Mouse (Mus musculus) midbrain, embryonic 11.5 days (tissue): ENCODE results near the gene Ppip5k2. TPM values are rescaled to one million over a fixed set of nuclear protein-coding genes. Genes with fewer than 3 reads are reported as not detected.
A peak's percentile ranks its signal among the peaks of the same experiment; 100 is the strongest.
"Not testable (repeated sequence)": the region's sequence is repeated elsewhere in the genome, so short reads cannot be mapped to it uniquely, and the experiment has no call there.

Experiments used
- ATAC-seq: fragments of 200-750 bp; cut with Nextera tagmentation; 2 replicates; pipeline ENCODE4 v1.8.0; 2017; ENCODE audit warnings: moderate TSS enrichment, moderate library complexity; ENCODE audit not compliant: low FRiP score
- DNase-seq: peaks from one replicate; pipeline ENCODE4 v3.0.0; 2015; ENCODE audit warnings: low spot score; ENCODE audit errors: missing footprints
- H3K27ac ChIP-seq: fragments of 300-500 bp; sonication (generic); 2 replicates; pipeline ENCODE4 v1.5.1; 2014; ENCODE audit warnings: low read depth, low read length
- H3K27me3 ChIP-seq: fragments of 300-500 bp; sonication (generic); 2 replicates; pipeline ENCODE4 v1.6.1; 2014; ENCODE audit warnings: mild to moderate bottlenecking, low read length, moderate library complexity, mixed read lengths; ENCODE audit not compliant: control insufficient read depth, insufficient read depth
- H3K36me3 ChIP-seq: fragments of 300-500 bp; sonication (generic); 2 replicates; pipeline ENCODE4 v1.6.1; 2014; ENCODE audit warnings: mild to moderate bottlenecking, low read length, moderate library complexity, mixed read lengths; ENCODE audit not compliant: control insufficient read depth, insufficient read depth
- H3K4me1 ChIP-seq: fragments of 300-500 bp; sonication (generic); 2 replicates; pipeline ENCODE4 v1.6.1; 2014; ENCODE audit warnings: low read length; ENCODE audit not compliant: control insufficient read depth, insufficient read depth
- H3K4me2 ChIP-seq: fragments of 300-500 bp; sonication (generic); 2 replicates; pipeline ENCODE4 v1.6.1; 2014; ENCODE audit warnings: mild to moderate bottlenecking, moderate library complexity
- H3K4me3 ChIP-seq: fragments of 300-500 bp; sonication (generic); 2 replicates; pipeline ENCODE4 v1.5.1; 2014; ENCODE audit warnings: low read depth, low read length
- H3K9ac ChIP-seq: fragments of 300-500 bp; sonication (generic); 2 replicates; pipeline ENCODE4 v1.6.1; 2014; ENCODE audit warnings: low read length
- H3K9me3 ChIP-seq: fragments of 300-500 bp; sonication (generic); 2 replicates; pipeline ENCODE4 v1.6.1; 2016; ENCODE audit warnings: low read length; ENCODE audit not compliant: control insufficient read depth
- WGBS: fragments of 180-500 bp; shearing (Covaris S2); extraction: QIAGEN DNeasy Blood & Tissue Kit; methylation state at CpG from one replicate; pipeline ENCODE4 v1.1.7; 2014; 5-methylcytosine and 5-hydroxymethylcytosine counted together
- polyA plus RNA-seq: library from polyadenylated mRNA; unstranded; fragments of >200 nt; fragmentation: Nextera tagmentation; extraction: Ambion mirVana; gene quantifications from 2 replicates; pipeline ENCODE4 v1.2.1, GENCODE M21; 2014

Gene Ppip5k2
- polyA plus RNA-seq, 1 experiment from 2014 or later, result 43.6 TPM

DNA sequence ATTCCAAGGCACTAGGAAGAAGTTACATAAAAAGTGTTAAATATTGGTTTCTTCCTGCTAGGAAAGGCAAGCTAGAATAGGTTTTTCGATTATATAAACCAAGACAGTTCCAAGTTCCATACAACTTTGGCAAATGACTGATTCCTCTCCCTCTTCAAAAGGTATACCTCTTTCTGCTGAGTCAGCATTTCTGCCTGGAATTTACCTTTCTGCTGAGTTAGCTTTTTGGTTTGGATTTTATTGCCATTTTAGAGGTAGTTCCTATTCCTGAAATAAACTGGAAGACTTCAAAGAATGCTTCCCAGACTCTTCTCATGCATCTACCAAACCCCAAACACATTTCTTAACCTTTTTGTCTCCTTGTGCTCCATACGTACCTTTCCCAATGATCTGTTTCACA lies 2.1 kb downstream of the Ppip5k2 start:
- no peak overlapping the region for H3K4me3 ChIP-seq
- DNase-seq, result no peak
- no peaks in the 10 kb centered on the region for H3K9me3 ChIP-seq
- WGBS, result 89% methylated on average over 2 of the region's 2 CpGs
- H3K4me1 ChIP-seq, result peaks cover 2% of the 10 kb centered on the region; the same call in 1 of the 2 replicates
- no peak overlapping the region for H3K27ac ChIP-seq
- no peak for ATAC-seq
- H3K36me3 ChIP-seq, result no peaks in the 10 kb centered on the region
- 0 out of 2 replicates have a peak, but pooled peaks cover 2% of the 10 kb centered on the region for H3K27me3 ChIP-seq
- no peak overlapping the region for H3K4me2 ChIP-seq
- H3K9ac ChIP-seq, result no peak overlapping the region

- not testable (repeated sequence) for H3K9ac ChIP-seq, DNase-seq, H3K27me3 ChIP-seq, H3K36me3 ChIP-seq, ATAC-seq, H3K4me3 ChIP-seq, H3K27ac ChIP-seq, H3K4me1 ChIP-seq, H3K4me2 ChIP-seq, H3K9me3 ChIP-seq
- 84% methylated on average over 4 of the region's 4 CpGs for WGBS
Measured at GRCm38 (mm10) chr1:97765712-97766111, 4.5 kb downstream of the Ppip5k2 start.

DNA sequence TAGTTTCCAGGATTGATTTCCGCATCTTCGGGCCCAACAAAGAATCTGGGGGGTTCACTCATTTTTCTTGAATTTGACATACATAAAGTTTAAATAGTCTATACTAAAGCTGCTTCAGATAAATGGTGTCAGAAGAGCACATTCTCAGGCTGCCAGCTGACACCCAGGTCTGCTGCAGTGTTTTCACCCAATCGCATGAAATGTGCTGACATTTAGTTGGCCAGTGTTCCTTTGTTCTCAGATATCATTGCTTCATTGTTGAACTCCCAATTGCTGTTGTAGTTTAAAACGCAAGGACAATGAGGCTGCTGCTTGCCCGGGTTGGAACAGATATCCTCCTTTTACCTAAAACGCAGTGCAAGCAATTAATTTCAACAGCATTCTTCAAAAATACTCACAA lies 8.7 kb downstream of the Ppip5k2 start:
- H3K36me3 ChIP-seq, result no peaks in the 10 kb centered on the region
- no peaks in the 10 kb centered on the region for H3K9me3 ChIP-seq
- H3K4me1 ChIP-seq, result no peaks in the 10 kb centered on the region
- DNase-seq (no peak), ATAC-seq (no peak)
- no peak overlapping the region for H3K27ac ChIP-seq
- 88% methylated on average over 6 of the region's 6 CpGs for WGBS
- H3K27me3 ChIP-seq, result no peaks in the 10 kb centered on the region
- H3K9ac ChIP-seq, result no peak overlapping the region
- no peak overlapping the region for H3K4me2 ChIP-seq
- H3K4me3 ChIP-seq, result no peak overlapping the region

DNA sequence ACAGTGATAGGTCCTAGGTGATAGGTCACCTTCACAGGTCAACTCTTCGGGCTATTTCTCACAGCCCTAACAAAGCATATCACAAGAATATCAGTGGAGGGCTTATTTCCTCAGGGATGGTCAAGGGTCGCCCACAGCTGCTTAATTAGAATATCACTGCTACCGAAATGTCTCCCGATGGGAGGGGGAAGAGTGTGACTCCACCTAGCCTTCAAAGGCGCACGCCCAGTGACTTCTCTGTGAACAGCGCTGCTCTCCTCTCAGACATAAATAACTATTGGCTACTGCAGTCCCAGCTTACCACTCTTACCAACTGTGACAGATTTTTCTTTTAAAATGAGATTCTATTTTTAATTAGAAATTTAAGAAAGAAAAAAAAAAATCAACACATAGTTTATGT lies 9.6 kb downstream of the Ppip5k2 start:
- no peak overlapping the region for H3K4me3 ChIP-seq
- H3K27ac ChIP-seq, result no peak overlapping the region
- no peaks in the 10 kb centered on the region for H3K4me1 ChIP-seq
- H3K9me3 ChIP-seq, result no peaks in the 10 kb centered on the region
- 82% methylated on average over 7 of the region's 7 CpGs for WGBS
- no peak overlapping the region for H3K9ac ChIP-seq
- no peaks in the 10 kb centered on the region for H3K36me3 ChIP-seq
- H3K27me3 ChIP-seq, result no peaks in the 10 kb centered on the region
- DNase-seq (no peak), ATAC-seq (peak; percentile 50; the same call in 1 of the 2 replicates)
- H3K4me2 ChIP-seq, result no peak overlapping the region

- DNase-seq, result no peak
- H3K4me3 ChIP-seq, result no peak overlapping the region
- H3K27me3 ChIP-seq, result no peaks in the 10 kb centered on the region
- no peak overlapping the region for H3K9ac ChIP-seq
- H3K4me2 ChIP-seq, result no peak overlapping the region
- no peaks in the 10 kb centered on the region for H3K9me3 ChIP-seq
- H3K27ac ChIP-seq, result no peak overlapping the region
- no peaks in the 10 kb centered on the region for H3K36me3 ChIP-seq
- no peaks in the 10 kb centered on the region for H3K4me1 ChIP-seq
- ATAC-seq, result no peak
Measured at GRCm38 (mm10) chr1:97759841-97760240, 10.4 kb downstream of the Ppip5k2 start.

DNA sequence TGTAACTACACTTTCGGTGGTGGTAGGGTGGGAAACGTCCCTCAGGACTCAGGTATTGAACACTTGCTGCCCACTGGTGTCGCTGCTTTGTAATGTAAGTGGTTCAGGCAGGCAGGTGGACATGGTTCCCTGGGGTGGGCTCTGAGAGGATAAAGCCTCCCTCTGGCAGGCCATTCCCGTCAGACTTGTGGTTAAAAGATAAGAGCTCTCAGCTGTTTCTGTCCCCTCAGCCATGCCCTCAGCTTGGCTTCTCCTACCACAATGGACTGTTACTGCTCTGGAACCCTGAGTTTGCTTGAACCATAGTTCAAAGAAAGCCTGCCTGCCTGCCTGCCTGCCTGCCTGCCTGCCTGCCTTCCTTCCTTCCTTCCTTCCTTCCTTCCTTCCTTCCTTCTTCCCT lies 15.8 kb downstream of the Ppip5k2 start:
- Histone ChIP-seq H3K4me1 (no peaks in the 10 kb centered on the region), H3K27me3 (no peaks in the 10 kb centered on the region), H3K4me3 (no peak overlapping the region), H3K36me3 (peaks cover 7% of the 10 kb centered on the region; the same call in 1 of the 2 replicates), H3K4me2 (no peak overlapping the region), H3K27ac (no peak overlapping the region), H3K9me3 (no peaks in the 10 kb centered on the region), H3K9ac (no peak overlapping the region)
- 78% methylated on average over 4 of the region's 4 CpGs for WGBS
- DNase-seq (peak; percentile 8), ATAC-seq (no peak)

- H3K27me3 ChIP-seq, result no peaks in the 10 kb centered on the region
- ATAC-seq (no peak), DNase-seq (peak; percentile 2)
- H3K9me3 ChIP-seq, result no peaks in the 10 kb centered on the region
- H3K4me1 ChIP-seq, result no peaks in the 10 kb centered on the region
- H3K36me3 ChIP-seq, result peaks cover 7% of the 10 kb centered on the region; the same call in 1 of the 2 replicates
- no peak overlapping the region for H3K4me2 ChIP-seq
- no peak overlapping the region for H3K9ac ChIP-seq
- no peak overlapping the region for H3K27ac ChIP-seq
- H3K4me3 ChIP-seq, result no peak overlapping the region
Measured at GRCm38 (mm10) chr1:97753216-97753615, 17.0 kb downstream of the Ppip5k2 start.

GRCm38 (mm10) chr1:97748163-97748562 lies 22.0 kb downstream of the Ppip5k2 start:
- DNase-seq, result no peak
- no peak for ATAC-seq

DNA sequence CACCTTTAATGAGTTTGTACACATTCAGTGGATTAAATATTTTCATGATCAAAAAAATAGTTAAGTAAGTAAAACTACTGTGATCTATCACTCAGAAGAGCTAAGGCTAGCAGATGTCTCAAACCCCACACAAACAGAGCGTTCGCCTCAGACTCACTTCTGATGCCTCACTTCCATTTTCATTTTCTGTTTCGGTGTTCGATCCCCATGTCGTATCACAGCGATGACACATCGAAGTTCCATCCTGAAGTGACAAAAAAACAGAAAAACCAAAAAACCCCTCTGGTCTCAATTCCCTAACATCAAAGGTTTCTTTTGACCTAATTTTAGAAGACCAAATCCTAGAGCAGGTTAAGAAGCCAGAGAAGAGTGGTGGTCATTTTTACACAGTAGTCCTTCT lies 23.9 kb downstream of the Ppip5k2 start:
- Histone ChIP-seq H3K4me3 (no peak overlapping the region), H3K27ac (no peak overlapping the region), H3K4me1 (no peaks in the 10 kb centered on the region), H3K9ac (no peak overlapping the region), H3K36me3 (peaks cover 2% of the 10 kb centered on the region; the same call in 1 of the 2 replicates), H3K27me3 (no peaks in the 10 kb centered on the region), H3K9me3 (no peaks in the 10 kb centered on the region), H3K4me2 (no peak overlapping the region)
- ATAC-seq, result no peak
- DNase-seq, result no peak
- WGBS, result 98% methylated on average over 7 of the region's 7 CpGs

More at GRCm38 (mm10) chr1:97748163-97748562, 22.0 kb downstream of the Ppip5k2 start:
- H3K9ac ChIP-seq, result no peak overlapping the region
- 93% methylated on average over 3 of the region's 3 CpGs for WGBS
- peaks cover 7% of the 10 kb centered on the region; the same call in 1 of the 2 replicates for H3K36me3 ChIP-seq
- no peak overlapping the region for H3K27ac ChIP-seq
- H3K27me3 ChIP-seq, result no peaks in the 10 kb centered on the region
- no peak overlapping the region for H3K4me2 ChIP-seq
- H3K4me3 ChIP-seq, result no peak overlapping the region
- H3K9me3 ChIP-seq, result no peaks in the 10 kb centered on the region
- no peaks in the 10 kb centered on the region for H3K4me1 ChIP-seq

- Histone ChIP-seq H3K9ac (no peak overlapping the region), H3K4me2 (no peak overlapping the region), H3K36me3 (peaks cover 2% of the 10 kb centered on the region; the same call in 1 of the 2 replicates), H3K27ac (no peak overlapping the region), H3K9me3 (no peaks in the 10 kb centered on the region), H3K27me3 (no peaks in the 10 kb centered on the region), H3K4me3 (no peak overlapping the region), H3K4me1 (no peaks in the 10 kb centered on the region)
- DNase-seq (no peak), ATAC-seq (no peak)
- 89% methylated on average over 4 of the region's 4 CpGs for WGBS
Measured at GRCm38 (mm10) chr1:97745712-97746111, 24.5 kb downstream of the Ppip5k2 start.
